Mouse (Mus musculus): ENCODE measurements around the gene Cdh11.

Cdh11 gene

DNA sequence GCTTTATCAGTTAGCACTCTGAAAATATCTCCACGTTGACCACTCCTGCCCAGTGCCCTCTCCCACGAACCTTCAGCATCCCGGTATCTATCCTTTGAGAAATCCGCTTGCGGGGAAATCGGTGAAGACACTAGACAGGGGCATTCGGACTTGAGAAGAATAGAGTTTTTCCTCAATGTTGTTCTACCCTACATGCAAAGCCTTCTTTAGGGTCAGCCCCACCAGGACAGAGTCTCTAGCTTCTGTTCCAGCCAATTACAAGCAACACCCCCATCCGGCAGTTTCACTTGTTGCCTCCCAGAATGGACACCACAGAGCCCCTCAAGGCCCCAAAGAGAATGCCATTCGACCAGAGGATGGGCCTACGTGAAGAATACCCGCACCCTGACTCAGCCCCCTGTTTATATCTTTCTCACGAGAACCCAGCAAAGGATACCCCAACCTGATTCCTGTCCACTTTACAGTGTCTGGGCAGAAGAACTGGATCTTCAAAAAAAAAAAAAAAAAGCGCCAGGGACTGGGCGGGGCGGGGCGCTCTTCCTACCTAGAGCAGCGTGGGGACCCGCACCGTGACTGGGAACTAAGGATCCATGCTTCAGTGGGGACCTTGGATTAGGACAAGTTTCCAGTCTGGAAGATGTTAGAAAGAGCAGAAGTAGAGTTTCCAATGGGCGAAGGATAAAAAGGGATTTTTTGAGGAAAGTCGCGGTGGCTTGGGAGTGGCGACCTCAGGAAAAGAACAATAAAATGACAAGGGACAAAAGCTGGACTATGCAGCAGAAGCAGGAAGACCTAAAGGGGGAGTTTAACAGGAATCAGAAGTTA, at the start of gene Cdh11:
Cdh11 (minus strand) TSS at position 51 of the 825 bp plus-strand sequence.
- DNase-seq = no peak

DNA sequence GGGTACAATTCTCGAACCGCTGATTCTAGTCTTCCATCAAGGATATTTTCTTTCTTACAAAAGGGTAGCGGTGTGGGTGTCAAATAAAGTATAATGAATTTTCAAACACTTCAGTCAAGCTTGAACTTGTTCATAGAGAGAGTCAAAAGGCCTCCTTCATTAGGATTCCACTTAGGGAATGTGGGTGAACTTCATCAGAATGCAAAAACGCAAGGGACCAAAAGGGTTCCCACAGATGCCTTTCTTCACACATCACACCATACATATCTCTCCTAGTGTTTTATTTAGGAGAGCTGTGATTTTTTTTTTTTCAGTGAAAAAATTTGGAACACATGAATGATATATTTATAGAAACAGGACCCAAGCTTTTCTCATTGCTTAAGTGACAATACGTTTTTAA, 28.5 kb upstream of the Cdh11 start:
- no peak for DNase-seq

DNA sequence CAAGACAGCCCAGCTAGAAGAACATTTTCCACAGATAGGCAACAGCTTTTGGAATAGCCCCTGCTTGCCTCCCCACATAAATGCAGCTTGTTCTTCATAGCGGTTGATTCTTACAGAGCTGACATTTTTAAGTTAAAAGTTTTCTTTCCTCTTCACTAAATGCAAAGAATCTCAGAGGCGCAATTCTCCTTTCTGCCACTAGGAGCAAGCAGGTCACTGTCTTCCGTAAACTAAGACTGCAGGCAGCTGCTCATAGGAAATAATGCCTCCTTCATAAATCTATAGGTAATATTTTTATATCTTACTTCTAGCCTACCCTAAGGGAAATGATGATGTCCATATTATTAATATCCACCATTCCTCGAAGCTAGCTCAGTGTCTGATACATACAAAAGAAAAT, 4.9 kb upstream of the Cdh11 start:
- no peak for DNase-seq

DNA sequence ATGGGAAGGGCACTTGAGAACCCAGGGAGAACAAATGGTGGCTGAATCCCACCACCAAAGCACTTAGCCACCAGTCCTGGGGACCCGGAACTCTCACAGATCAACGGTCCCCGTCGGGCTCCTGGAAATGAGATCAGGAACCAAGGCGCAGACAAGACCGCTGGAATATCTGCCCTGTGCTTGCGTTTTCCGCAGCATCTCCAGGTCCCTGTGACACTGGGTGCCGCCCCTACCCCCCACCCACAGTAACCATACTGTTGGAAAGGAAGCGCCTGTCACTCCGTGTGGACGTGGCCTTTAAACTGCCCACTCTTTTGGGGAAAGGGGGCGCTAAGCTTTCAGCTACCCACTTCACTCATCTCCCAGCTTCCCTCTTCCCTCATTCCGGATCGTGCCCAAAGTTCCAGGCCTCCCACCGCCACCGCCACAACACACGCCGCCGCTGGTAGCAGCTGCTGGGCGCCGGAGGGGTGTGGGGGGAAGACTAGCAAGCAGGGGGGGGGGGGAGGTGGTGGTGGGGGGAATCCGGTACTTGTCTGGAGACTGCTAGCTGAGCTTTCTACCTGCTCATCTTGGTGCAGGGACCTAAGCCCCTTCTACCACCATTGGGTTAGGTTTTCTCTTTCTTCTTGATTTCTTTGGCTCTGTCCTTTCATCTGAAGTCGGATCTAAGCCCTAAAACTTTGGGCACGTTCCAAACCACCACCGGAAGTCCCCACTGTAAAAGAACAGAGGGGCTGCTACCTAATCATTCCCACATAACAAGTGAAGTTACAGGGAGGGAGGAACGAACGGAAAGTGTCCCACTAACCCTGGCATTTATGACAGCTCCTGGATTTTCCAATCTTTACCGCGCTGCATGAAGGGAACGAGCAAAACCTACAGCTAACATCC, 1.3 kb upstream of the Cdh11 start:
- DNase-seq = no peak

DNA sequence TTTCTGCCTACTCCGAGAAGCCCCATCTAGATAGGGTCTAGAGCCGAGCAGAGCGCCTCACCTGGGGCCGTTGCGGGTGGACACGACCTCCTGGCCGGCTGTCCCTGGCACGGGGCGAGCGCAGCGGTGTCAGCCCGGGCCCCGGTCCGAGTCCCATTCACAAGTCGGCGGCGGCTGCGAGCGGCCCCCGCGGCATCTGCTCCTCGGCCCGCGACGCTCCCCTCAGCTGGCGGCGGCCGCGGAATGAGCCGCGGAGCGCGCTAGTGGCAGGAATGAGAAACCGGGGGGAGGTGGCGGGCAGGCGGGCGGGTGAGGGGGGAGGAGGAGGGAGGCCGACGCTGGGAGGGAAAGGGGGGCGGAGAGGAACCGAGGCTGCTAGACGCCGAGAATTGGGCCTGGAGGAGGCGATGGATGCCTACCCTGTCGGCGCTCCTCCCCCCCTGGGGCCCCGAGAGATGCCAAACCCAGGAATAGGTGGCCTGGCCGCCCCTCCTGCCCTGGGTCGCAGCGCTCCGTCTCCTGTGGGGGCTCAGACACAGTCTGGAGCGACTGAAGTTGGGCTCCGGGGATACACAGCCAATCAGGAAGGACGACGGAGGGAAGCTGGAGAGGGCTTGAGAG, 497 bp downstream of the Cdh11 start:
- peak in 1 of 2 experiments; percentile 5 for DNase-seq

DNA sequence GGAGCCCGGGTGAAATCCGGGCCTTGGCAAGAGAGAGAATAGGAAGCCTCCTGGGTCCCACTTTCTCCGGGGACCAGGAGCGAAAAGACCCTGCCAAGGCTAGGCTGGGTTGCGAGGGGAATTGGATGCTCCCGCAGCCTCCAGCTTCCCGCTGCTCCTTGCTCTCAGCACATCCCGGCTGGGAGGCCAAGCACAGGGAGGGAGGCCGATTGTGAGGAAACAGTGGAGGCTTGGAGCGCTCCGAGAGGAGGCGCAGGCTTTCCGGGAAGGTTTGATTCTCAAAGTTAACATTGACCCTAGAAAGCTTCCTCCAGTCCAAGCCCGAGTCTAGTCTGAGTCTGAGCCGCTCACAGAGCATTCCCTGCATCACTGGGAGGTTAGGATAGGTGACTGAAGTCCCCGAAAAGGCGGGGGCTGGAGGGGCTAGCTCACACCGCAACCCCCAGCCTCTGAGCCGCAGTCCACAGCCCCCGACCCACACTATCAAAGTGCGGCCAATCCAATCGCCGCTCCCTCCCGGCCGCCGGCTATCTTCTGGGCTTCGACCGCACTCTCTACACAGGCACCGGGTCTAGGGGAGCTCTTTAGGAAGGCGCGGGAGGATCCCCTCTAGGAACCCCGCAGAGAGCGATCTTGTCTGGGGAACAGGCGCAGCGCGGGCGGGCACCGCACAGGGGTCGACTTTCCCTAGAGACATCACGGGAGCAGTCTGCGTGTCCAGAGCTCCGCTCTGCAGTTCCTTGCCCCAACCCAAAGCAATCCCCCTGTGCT, 1.4 kb downstream of the Cdh11 start:
- DNase-seq = no peak

DNA sequence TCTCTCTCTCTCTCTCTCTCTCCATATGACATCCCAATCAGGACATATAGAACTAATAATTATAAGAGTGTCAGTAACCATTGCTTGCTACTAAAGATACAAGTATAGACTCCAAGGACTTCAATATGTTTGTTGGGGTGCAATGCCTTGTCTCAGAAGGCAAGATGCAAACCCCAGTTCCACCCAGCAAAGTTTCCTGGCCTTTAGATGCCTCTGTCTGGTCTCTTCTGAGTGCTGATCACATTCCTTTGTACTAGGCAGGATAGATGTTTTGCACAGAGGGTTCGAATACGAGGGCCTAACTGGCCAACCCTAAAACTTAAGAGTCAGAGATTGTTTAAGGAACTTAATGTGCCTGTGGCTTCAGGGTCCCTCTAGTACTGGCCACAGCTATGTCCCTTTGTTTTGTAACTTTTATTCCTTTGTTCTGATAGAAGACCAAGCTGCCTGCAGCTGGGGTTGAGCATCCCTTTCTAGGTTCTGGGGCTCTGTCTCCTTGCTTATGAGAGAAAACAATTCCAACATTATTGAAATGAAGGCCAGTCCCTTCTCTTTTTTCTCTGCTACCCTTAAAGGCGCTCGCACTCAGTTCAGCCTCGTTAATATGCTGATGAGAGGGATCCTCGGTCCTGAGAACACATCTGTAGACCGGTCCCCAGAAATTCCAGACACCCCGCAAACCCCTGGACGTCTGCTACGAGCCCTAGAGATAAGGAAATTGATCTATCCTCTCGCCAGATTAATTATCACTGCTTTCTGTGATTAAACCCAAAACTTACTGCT, 2.5 kb downstream of the Cdh11 start:
- no peak for DNase-seq

DNA sequence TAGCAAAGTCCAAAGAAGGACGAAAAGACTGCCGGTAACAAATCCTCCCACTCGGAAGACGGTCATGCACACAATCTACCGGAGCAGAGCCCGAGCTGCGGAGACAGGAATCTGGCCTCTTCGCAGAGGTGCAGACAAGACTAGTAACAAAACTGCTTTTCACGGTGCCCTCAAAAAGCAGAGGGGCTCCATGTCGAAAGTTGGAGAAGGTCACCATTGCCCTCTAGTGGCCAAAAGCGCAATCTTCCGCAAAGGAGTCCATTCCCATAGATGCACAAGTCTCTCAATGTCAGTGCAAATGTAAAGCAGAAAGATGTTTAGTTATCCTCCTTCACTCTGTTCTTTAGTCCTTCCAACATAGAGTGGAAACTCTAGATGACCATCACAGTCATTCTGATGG, 4.5 kb downstream of the Cdh11 start:
- no peak for DNase-seq

DNA sequence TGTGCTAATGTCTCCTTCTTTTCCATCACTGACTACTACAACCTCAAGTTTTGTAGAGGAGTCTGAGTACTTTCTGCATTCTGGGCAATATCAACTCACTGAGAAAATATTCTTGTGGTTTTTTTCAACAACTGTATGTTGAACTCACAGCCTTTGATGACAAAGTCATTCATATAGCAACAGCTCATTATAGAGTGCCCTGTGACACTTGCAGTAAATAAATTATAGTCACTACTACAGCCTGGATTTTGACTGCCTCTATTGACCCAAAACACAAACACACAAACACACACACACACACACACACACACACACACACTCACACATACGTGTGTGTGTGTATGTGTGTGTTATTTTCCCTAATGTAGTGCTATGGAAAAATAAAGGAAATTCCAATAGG, 10.8 kb downstream of the Cdh11 start:
- no peak for DNase-seq

DNA sequence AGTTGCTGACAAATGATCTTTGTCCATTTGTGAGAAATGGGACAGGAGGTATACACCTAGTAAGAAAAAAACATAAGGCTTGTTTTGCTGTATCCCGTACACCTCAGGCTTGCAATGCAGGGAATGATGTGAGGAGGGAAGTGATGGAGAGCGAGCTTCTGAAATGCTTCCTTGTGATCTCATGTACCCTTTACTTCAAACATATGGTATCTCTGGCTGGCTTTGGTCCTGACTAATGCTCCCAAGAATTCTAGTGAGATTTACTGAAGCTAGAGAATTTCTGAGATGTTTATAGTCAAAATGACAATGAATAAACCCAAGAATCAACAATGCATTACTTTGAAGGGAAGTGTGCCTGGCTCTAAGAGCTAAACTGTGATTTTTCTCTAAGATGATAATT, 14.0 kb downstream of the Cdh11 start:
- DNase-seq = no peak

DNA sequence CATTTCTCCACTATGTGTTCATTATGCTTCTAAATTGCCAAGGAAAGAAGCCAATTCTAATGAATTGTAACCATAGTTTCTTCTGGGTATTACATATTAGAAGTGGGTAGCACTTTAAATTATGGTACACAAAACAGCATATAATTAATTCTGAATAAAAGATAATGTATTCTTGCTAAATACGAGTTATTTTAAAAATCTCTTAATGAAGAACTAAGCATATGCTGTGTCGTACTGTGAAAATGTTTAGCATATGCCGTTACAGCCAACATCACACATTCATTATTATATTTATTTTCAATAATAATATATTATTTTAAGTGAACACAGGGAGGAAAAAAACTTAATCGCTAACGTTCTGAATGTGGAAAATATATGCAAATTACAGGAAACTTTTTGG, 31.6 kb downstream of the Cdh11 start:
- DNase-seq = no peak

DNA sequence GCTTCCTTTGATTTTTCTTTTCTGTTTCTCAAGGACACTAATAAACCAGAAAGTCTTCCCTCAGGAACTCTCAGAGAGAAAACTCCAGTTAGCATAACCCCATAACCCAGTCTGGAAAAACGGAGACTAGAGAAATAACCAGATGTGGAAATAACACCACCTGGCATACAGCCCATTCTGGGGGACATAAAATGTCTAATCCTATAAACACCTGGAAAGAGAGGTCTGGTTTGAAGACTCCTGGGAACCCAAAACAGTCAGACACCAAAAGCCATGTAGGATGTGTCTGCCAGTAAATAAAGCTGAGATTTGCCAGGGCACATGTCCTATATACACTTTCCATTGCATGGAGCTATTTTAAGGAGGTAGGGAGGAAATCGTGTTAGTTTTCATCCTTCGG, 42.5 kb downstream of the Cdh11 start:
- no peak for DNase-seq

DNA sequence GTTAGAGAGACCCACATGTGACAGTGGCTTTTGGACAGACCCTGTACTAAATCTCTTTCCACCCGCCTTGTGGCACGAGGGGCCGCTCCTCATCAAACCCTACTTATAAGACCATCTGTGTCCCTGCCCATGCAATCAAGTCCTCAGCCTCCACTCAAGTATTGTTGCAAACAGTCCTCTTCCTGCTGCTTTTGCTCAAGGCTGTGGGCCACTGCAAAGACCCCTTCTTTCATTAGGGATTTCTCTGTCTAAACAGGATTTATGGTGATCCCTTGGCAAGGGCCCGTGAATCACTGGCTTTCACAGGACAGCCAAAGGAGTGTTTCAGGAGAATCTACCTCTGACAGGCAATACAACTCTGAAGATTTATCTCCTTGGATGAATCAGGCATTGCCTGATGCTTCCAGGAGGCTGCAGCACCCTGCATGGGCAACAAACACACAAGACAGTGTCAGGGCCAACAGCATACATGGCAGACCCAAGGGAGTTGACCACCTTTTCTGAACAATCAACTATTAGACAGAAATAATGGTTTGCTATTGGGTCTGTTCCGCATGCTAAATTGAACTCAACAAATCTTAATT, 43.3 kb downstream of the Cdh11 start:
- DNase-seq = no peak

DNA sequence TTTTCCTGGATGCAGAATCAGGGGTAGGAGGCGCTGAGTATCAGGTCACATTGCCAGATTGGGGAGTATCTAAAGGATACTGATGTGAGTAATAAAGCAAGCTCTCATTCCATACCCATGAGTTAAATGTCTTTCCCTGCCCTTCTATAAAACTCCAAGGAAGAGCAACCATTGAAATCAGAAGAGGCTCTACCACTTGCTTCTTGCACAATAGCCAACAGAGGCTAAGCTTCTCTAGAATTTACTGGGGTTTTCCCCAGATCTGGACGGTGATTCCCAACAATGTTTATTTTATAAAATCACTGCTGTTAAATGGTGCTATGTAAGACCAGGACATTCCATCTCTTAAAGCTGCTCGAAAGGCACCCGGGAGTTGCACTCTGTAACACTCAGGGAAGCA, 44.5 kb downstream of the Cdh11 start:
- no peak for DNase-seq

DNA sequence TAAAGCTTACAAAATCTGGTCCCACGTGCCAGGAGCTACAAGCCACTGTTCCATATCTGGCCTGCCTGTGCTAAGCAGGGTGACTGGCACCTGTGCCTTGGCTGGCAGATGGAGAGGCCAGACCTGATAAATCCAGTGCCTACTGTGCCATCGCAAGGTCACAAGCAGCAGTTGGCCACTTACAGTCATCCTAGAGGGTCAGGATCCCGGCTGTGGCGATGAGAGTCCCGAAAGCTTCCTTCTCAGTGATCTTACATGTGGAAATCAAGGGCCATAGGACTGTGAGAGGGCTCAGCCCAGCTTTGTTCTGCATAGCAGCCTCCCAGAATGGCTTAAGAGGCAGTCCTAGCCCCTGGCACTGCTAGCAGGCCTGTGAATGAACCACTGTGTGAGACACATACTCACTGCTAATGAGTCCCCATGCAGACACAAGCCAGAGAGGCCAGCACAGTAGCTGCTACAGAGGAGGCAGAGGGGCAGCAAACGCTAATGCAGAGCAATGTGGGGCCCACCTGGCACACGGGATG, 46.4 kb downstream of the Cdh11 start:
- DNase-seq = no peak

DNA sequence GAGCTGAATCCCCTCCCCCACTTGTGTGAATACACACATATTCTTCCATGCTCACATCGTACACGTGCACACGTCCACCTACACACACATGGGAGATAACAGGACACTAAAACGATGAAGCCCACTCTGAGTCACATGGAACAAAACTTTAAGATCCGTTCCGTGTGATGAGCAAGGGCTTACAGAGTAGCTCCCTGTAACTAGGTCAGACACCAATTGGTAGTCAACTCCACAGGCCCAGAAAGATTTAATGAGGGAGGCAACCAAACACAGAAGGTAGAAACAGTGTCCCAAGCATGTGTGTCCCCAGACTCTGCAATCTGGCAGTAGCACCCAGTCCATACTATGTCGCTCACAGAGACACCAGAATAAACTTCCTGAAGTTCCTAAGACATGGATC, 47.0 kb downstream of the Cdh11 start:
- no peak for DNase-seq

DNA sequence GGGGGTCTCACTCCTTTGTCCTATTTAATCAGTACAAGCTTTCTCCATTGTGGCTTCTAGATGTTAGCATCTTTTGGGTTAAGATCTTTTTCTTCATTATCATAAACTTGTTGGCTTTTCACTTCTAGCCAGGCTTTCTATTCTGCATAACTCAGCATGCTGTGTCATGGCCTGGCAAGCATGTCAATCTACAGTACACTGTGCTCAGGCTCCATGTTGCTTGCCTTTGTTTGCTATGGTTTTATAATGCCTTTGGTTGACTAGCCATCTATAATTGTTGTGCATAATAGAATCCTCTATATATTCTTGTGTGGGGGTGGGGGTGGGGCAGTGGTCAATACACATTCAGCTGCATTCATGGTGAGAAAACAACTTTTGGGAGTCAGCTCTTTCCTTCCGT, 51.0 kb downstream of the Cdh11 start:
- no peak for DNase-seq

DNA sequence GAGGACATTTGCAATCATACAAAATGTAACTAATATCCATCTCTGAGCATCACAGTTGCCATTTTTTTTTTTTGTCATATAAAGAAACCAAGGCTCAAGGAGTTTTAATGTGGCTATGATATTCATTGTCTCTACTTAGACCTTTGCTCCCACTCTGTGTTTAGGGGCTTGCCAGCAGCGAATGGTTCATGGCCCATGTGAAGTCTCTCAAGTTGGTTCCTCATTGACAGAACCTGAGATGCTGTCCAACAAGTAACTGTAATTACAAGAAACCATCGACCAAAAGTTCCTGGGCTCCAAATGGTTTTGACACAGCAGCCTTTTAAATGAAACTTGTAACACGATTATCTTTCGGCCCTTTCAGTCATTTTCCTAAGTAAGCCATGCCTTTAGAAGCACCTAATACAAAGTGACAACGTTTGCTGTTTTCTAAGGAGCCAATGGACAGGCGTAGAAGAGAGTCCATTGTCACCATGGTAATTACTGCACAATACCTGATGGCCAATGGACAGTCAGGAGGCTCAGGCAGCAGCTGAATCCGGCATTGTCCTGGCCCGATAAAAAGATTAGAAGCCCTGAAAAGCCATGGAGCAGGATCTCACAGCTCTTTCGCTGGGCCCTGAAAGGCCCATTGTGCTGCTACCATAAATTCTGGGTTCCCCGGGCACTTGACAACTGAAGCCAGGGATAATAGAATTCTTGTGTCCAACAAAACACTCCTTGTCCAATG, 59.1 kb downstream of the Cdh11 start:
- DNase-seq = no peak

DNA sequence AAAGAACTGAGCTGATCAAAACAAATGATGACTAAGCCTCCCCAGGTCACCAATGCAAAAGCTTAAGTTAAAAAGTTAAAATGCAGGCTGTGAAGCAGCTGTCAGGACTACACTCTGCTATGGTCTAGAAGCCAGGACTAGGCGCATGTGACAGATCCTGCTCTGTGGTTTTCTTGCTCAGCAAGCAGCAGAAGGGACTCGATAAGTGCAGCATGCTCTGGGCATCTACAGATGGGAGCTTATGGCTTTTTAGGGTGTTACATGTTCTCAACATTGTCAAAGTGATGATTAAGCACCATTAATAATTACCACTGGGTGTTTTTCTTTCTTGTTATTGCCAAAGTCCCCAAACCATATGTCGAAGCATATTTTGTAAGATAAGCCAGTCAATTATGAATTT, 59.9 kb downstream of the Cdh11 start:
- DNase-seq = no peak

DNA sequence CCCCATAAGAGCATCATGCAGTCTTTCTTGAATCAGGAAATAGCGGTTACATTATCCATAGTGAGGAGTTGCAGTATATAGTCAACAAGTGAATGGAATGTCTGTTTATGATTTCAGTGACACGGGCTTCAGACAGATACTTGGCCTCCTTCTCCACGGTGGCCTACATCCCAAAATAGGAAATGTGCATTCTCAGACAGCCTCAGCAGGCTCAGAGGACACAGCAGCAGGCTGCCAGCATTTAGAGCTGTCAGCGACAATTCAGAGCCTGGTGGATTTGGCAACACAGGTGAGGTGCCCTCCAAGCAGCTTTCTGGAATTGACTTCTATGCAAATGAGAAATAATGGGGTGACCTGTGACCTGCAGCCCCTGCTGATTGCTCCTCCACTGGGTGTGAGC, 69.5 kb downstream of the Cdh11 start:
- no peak for DNase-seq

DNA sequence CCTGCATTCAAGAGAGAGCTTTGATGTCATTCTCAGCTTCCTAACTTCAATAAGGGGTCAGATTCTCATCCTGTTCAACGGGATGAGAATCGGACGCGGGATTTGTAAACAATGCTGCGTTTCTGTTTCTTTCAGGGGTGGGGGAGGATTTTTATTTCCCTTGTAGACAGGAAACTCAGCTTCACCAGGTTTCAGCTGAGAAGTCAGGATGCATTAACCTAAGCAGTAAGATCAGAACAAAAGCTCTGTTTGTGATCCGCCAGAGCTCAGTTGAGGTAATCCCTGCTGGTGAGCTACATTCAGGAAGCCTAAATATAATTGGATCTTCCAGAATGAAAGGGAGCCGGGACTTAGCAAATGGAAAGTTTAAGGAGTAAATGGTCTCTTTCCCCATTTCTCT, 78.1 kb downstream of the Cdh11 start:
- no peak for DNase-seq
